Mouse (Mus musculus) CH12.LX (cell line): ENCODE measurements at regions not wholly inside any gene's neighbourhood (a gene's known extent, or its start where the extent isn't known, plus 50 kb on each side); places are given as distances from the start of the nearest gene placed in this dataset.

ENCODE experiments used
- BHLHE40 ChIP-seq: IDR thresholded peaks from 2 replicates; pipeline ENCODE4 v1.6.1; 2011; ENCODE audit warnings: mild to moderate bottlenecking, low read depth, low read length, improper control_type of control experiment
- CHD2 ChIP-seq: IDR thresholded peaks from 2 replicates; pipeline ENCODE4 v1.6.1; 2011; ENCODE audit warnings: low read length, improper control_type of control experiment
- CTCF ChIP-seq, 2 experiments: IDR thresholded peaks in 1 of 2; conservative IDR thresholded peaks in 1 of 2; 2 replicates each; pipeline ENCODE4 v1.5.1; 2011 to 2012; ENCODE audit warnings: low read depth in 2 of 2, low read length in 2 of 2, improper control_type of control experiment in 1 of 2, inconsistent platforms in 1 of 2, mild to moderate bottlenecking in 1 of 2, moderate library complexity in 1 of 2
- EP300 ChIP-seq: IDR thresholded peaks from 2 replicates; pipeline ENCODE4 v1.6.1; 2011; ENCODE audit warnings: low read length, improper control_type of control experiment
- HCFC1 ChIP-seq: IDR thresholded peaks from 2 replicates; pipeline ENCODE4 v1.6.1; 2012; ENCODE audit warnings: low read depth, mild to moderate bottlenecking, inconsistent platforms, low read length, improper control_type of control experiment
- JUND ChIP-seq: conservative IDR thresholded peaks from 2 replicates; pipeline ENCODE4 v1.6.1; 2011; ENCODE audit warnings: low read depth, low read length, improper control_type of control experiment
- KAT2A ChIP-seq: IDR thresholded peaks from 2 replicates; pipeline ENCODE4 v1.6.1; 2012; ENCODE audit warnings: low read length, improper control_type of control experiment, inconsistent platforms; ENCODE audit not compliant: insufficient replicate concordance
- MAFK ChIP-seq: IDR thresholded peaks from 2 replicates; pipeline ENCODE4 v1.6.1; 2011; ENCODE audit warnings: low read length, improper control_type of control experiment; ENCODE audit not compliant: insufficient replicate concordance
- MYC ChIP-seq: IDR thresholded peaks from 2 replicates; pipeline ENCODE4 v1.6.1; 2011; ENCODE audit warnings: low read depth, mild to moderate bottlenecking, improper control_type of control experiment, low read length
- POLR2A ChIP-seq: IDR thresholded peaks from 2 replicates; pipeline ENCODE4 v1.6.1; 2011; ENCODE audit warnings: low read depth, mild to moderate bottlenecking, improper control_type of control experiment, low read length
- SIN3A ChIP-seq: IDR thresholded peaks from 2 replicates; pipeline ENCODE4 v1.6.1; 2012; ENCODE audit warnings: low read length, improper control_type of control experiment, inconsistent platforms
- USF1 ChIP-seq: IDR thresholded peaks from 2 replicates; pipeline ENCODE4 v1.6.1; 2014; ENCODE audit warnings: low read depth, mild to moderate bottlenecking, inconsistent platforms, low read length, improper control_type of control experiment

DNA sequence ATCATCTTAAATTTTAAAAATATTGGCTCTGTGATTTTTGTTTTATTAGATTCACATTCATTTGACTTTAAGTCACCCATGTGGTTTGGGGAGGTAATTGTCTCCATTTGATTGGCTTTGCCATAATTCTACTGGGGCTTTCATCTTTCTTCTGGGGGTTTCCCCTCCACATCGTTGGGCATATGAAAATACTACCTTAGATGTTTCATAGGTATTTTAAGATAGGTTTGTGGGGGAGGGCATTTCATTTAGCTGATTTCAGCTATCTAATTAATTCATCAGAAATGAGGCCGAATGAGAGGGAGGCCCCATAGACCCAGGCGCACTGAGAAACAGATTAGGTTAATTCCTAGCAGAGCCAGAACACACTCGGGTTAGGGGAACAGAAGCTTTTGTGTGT is 259.6 kb downstream of the Hhipl2 start:
- TF ChIP-seq SIN3A (no peak), CTCF (conservative IDR thresholded peaks at IDR 0.05 in 1 of 2, IDR thresholded peaks at IDR 0.05 in 1 of 2; ENCODE audit: low read depth in 2 of 2, low read length in 2 of 2) (no peak), POLR2A (no peak), CHD2 (no peak), EP300 (no peak), JUND (no peak), MAFK (no peak), KAT2A (no peak), BHLHE40 (no peak), MYC (no peak), USF1 (no peak), HCFC1 (no peak)
